Mouse (Mus musculus): ENCODE results near the gene Mrpl1.

DNA sequence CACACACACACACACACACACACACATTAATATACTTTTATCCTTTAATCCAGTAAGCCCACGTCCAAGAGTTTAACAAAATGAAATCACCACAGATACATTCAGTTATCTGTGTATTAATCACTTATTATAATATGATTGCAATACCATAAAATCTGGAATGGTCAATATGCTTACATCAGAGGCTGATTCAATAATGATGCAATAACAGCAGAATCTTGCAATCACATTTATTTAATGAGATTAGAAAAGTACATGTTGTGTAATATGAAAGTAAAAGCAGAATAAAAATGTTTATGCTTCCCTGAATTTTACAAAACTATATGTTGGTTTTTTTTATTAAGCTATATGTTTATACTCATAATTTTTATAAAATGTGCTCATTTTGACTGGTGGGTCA is 97.0 kb downstream of the Mrpl1 start:
- no peak for TF ChIP-seq CTCF (IDR thresholded peaks at IDR 0.05; ENCODE audit: control insufficient read depth, insufficient read depth, insufficient read length)
- no peak for TF ChIP-seq USF1 (IDR thresholded peaks at IDR 0.05; ENCODE audit: low read depth)
- no peak for TF ChIP-seq CEBPB (IDR thresholded peaks at IDR 0.05; ENCODE audit: low read depth)
- TF ChIP-seq FOSL1 (IDR thresholded peaks at IDR 0.05; ENCODE audit: insufficient read depth, low read length, poor library complexity, severe bottlenecking), result no peak
- no peak for TF ChIP-seq MAX (IDR thresholded peaks at IDR 0.05)
- TF ChIP-seq MYOG (IDR thresholded peaks at IDR 0.05; ENCODE audit: control insufficient read depth, extremely low read depth, insufficient read length), result no peak
